Mouse (Mus musculus): ENCODE results near the gene Ndufs2. TPM values are rescaled to one million over a fixed set of nuclear protein-coding genes. Genes with fewer than 3 reads are reported as not detected.

Gene Ndufs2
- total and polyA plus RNA-seq, 3 experiments, result 101 to 300 (median 219) TPM

GRCm38 (mm10) chr1:171283188-171284160 lies 32.3 kb upstream of the Ndufs2 start:
- DNase-seq (ENCODE audit: low spot score) (no peak), ATAC-seq (ENCODE audit: extremely low read depth, insufficient number of reproducible peaks, low FRiP score, poor library complexity, severe bottlenecking) (no peak)
- H3K4me3 ChIP-seq (ENCODE audit: low read depth, low read length), result no peak overlapping the region
- no peaks in the 10 kb centered on the region for H3K9me3 ChIP-seq (replicated peaks)
- H3K4me1 ChIP-seq (ENCODE audit: insufficient read depth, low read depth, low read length), result peaks cover 75% of the 10 kb centered on the region
- no peak for TF ChIP-seq CTCF (IDR thresholded peaks at IDR 0.05; ENCODE audit: low read depth, low read length)
- H3K27me3 ChIP-seq (ENCODE audit: insufficient read depth, low read length), result no peaks in the 10 kb centered on the region
- peaks cover 70% of the 10 kb centered on the region for H3K36me3 ChIP-seq (replicated peaks)

- Histone ChIP-seq H3K9me3 (replicated peaks) (no peaks in the 10 kb centered on the region), H3K4me1 (ENCODE audit: insufficient read depth, low read depth, low read length) (peaks cover 79% of the 10 kb centered on the region), H3K4me3 (ENCODE audit: low read depth, low read length) (peak overlapping the region; percentile 76; the same call in 1 of the 2 replicates), H3K27me3 (ENCODE audit: insufficient read depth, low read length) (no peaks in the 10 kb centered on the region), H3K36me3 (replicated peaks) (peaks cover 75% of the 10 kb centered on the region)
- TF ChIP-seq GATA1 (IDR thresholded peaks at IDR 0.05; ENCODE audit: borderline replicate concordance, low read length) (no peak), GATA2 (IDR thresholded peaks at IDR 0.05; ENCODE audit: borderline replicate concordance, low read depth, low read length) (no peak), TAL1 (conservative IDR thresholded peaks at IDR 0.05; ENCODE audit: low read depth, low read length) (no peak), POLR2AphosphoS5 (IDR thresholded peaks at IDR 0.05; ENCODE audit: insufficient replicate concordance, low read depth, low read length) (no peak), CTCF (IDR thresholded peaks at IDR 0.05; ENCODE audit: low read depth, low read length) (no peak)
- ATAC-seq (ENCODE audit: extremely low read depth, insufficient number of reproducible peaks, low FRiP score, poor library complexity, severe bottlenecking) (no peak), DNase-seq (ENCODE audit: low spot score) (no peak)
These were observed 31.1 kb upstream of the Ndufs2 start for GRCm38 (mm10) chr1:171282086-171282805.

GRCm38 (mm10) chr1:171281528-171281923 lies 30.3 kb upstream of the Ndufs2 start:
- 0 out of 2 replicates have a peak, but pooled peaks have one; percentile 16 for ATAC-seq (ENCODE audit: extremely low read depth, insufficient number of reproducible peaks, low FRiP score, poor library complexity, severe bottlenecking)
- no peaks in the 10 kb centered on the region for H3K27me3 ChIP-seq (ENCODE audit: insufficient read depth, low read length)
- peaks cover 77% of the 10 kb centered on the region for H3K4me1 ChIP-seq (ENCODE audit: insufficient read depth, low read depth, low read length)
- H3K9me3 ChIP-seq (replicated peaks), result no peaks in the 10 kb centered on the region
- peak; percentile 60 for DNase-seq (ENCODE audit: low spot score)
- TF ChIP-seq POLR2AphosphoS5 (IDR thresholded peaks at IDR 0.05; ENCODE audit: insufficient replicate concordance, low read depth, low read length) (no peak), GATA2 (IDR thresholded peaks at IDR 0.05; ENCODE audit: borderline replicate concordance, low read depth, low read length) (no peak), TAL1 (conservative IDR thresholded peaks at IDR 0.05; ENCODE audit: low read depth, low read length) (no peak), CTCF (IDR thresholded peaks at IDR 0.05; ENCODE audit: low read depth, low read length) (peak; percentile 48)
- peak overlapping the region; percentile 76 for H3K4me3 ChIP-seq (ENCODE audit: low read depth, low read length)
- peaks cover 79% of the 10 kb centered on the region for H3K36me3 ChIP-seq (replicated peaks)

- peak; percentile 88 for ATAC-seq (ENCODE audit: extremely low read depth, insufficient number of reproducible peaks, low FRiP score, poor library complexity, severe bottlenecking)
- H3K9me3 ChIP-seq (replicated peaks), result no peaks in the 10 kb centered on the region
These were observed 29.8 kb upstream of the Ndufs2 start, which contains the start of gene Ppox for GRCm38 (mm10) chr1:171280916-171281527. Gene Ppox, minus strand, starts transcription at chr1:171281186.

GRCm38 (mm10) chr1:171280250-171280915 lies 29.2 kb upstream of the Ndufs2 start:
- DNase-seq (ENCODE audit: low spot score), result peak; percentile 55
- H3K4me3 ChIP-seq (ENCODE audit: low read depth, low read length), result peak overlapping the region; percentile 76
- peaks cover 79% of the 10 kb centered on the region for H3K36me3 ChIP-seq (replicated peaks)
- no peaks in the 10 kb centered on the region for H3K9me3 ChIP-seq (replicated peaks)
- peaks cover 77% of the 10 kb centered on the region for H3K4me1 ChIP-seq (ENCODE audit: insufficient read depth, low read depth, low read length)
- TF ChIP-seq GATA1 (IDR thresholded peaks at IDR 0.05; ENCODE audit: borderline replicate concordance, low read length) (no peak), CTCF (IDR thresholded peaks at IDR 0.05; ENCODE audit: low read depth, low read length) (no peak), TAL1 (conservative IDR thresholded peaks at IDR 0.05; ENCODE audit: low read depth, low read length) (no peak), GATA2 (IDR thresholded peaks at IDR 0.05; ENCODE audit: borderline replicate concordance, low read depth, low read length) (no peak), POLR2AphosphoS5 (IDR thresholded peaks at IDR 0.05; ENCODE audit: insufficient replicate concordance, low read depth, low read length) (no peak)
- H3K27me3 ChIP-seq (ENCODE audit: insufficient read depth, low read length), result no peaks in the 10 kb centered on the region
- peak; percentile 5; the same call in 1 of the 2 replicates for ATAC-seq (ENCODE audit: extremely low read depth, insufficient number of reproducible peaks, low FRiP score, poor library complexity, severe bottlenecking)

More at GRCm38 (mm10) chr1:171280916-171281527, 29.8 kb upstream of the Ndufs2 start, which contains the start of gene Ppox:
- H3K4me3 ChIP-seq (ENCODE audit: low read depth, low read length), result peak within 1 kb of the TSS; percentile 76
- TF ChIP-seq TAL1 (conservative IDR thresholded peaks at IDR 0.05; ENCODE audit: low read depth, low read length), result peak; percentile 84
- TF ChIP-seq GATA1 (IDR thresholded peaks at IDR 0.05; ENCODE audit: borderline replicate concordance, low read length), result no peak
- DNase-seq (ENCODE audit: low spot score), result peak; percentile 96
- no peaks in the 10 kb centered on the region for H3K27me3 ChIP-seq (ENCODE audit: insufficient read depth, low read length)
- peaks cover 77% of the 10 kb centered on the region for H3K4me1 ChIP-seq (ENCODE audit: insufficient read depth, low read depth, low read length)
- H3K36me3 ChIP-seq (replicated peaks), result peaks cover 79% of the 10 kb centered on the region

Data from G1E (cell line).